Mouse (Mus musculus): ENCODE results near the gene Mboat1. TPM values are rescaled to one million over a fixed set of nuclear protein-coding genes. Genes with fewer than 3 reads are reported as not detected.

Gene Mboat1
- total RNA-seq, 2 experiments from 2014 or later = 0.75 to 0.91 TPM

DNA sequence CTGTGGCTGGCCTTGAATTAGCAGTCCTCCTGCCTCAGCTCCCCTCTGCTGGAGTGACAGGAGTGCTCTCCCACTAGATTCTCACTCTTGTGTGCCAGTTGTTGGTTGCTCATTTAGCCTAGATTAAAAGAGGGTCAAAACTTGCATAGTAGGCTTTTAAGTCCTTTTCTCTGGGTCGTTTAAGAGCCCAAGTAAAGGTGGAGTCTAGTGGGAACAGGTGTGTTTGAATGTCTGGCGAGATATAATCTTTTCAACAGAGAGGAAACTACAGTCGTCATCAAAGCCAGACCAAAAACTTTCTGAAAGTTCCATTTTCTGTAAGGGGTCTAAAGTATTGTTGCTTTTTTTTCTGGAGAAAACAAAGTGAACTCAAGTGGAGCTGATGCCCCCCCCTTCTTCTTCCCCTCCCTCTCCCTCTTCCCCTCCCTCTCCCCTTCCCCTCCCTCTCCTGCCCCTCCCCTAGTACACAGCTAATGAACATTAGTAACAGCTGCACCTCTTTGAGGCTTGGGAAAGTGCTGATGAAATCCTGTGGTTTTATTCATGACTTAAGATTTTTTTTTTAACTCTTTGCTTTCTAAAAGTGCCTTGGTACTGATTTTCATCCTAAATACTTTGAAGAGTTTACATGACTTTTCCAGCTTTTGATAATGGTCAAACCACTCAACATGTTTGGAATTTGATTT is 55.9 kb downstream of the Mboat1 start:
- H3K27ac ChIP-seq = no peak overlapping the region
- intact Hi-C loops (cut with DNase I) = no loop called here

GRCm38 (mm10) chr13:30193363-30193762 is 57.1 kb downstream of the Mboat1 start:
- DNase-seq (ENCODE audit: extremely low spot score in 1 of 2, low spot score in 2 of 2) = no peak
- no peak; the same call in 1 of the 2 replicates for TF ChIP-seq CTCF (IDR thresholded peaks at IDR 0.05)
- H3K27ac ChIP-seq = no peak overlapping the region
- intact Hi-C loops (cut with DNase I) = no loop called here
- no peak overlapping the region for H3K4me3 ChIP-seq

More for the DNA sequence above, 55.9 kb downstream of the Mboat1 start:
- TF ChIP-seq CTCF (IDR thresholded peaks at IDR 0.05) = no peak
- DNase-seq (ENCODE audit: extremely low spot score in 1 of 2, low spot score in 2 of 2) = no peak
- H3K4me3 ChIP-seq = no peak overlapping the region

- intact Hi-C loops (cut with DNase I) = no loop called here
Measured at GRCm38 (mm10) chr13:30194834-30195233, 58.5 kb downstream of the Mboat1 start.

DNA sequence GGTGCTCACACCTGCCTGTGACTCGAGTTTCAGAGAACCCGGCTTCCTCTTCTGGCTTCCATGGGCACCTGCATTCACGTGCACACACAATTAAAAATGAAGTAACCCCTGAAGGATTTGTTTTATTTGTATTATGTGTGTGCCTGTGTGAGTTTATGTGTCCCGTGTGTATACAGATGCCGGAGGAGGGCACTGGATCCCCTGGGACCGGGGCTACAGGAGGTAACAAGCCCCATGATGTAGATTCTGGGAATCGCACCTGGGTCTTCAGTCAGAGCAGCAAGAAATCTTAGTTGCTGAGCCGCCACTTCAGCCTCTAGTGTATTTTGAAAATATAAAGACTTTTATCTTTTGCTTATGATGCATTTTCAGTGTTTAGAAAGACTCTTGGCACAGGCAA is 60.4 kb downstream of the Mboat1 start:
- intact Hi-C loops (cut with DNase I) = no loop called here
- DNase-seq (ENCODE audit: extremely low spot score in 1 of 2, low spot score in 2 of 2) = no peak
- no peak overlapping the region for H3K27ac ChIP-seq
- no peak overlapping the region for H3K4me3 ChIP-seq
- no peak for TF ChIP-seq CTCF (IDR thresholded peaks at IDR 0.05)

More at GRCm38 (mm10) chr13:30194834-30195233, 58.5 kb downstream of the Mboat1 start:
- no peak for TF ChIP-seq CTCF (IDR thresholded peaks at IDR 0.05)
- H3K27ac ChIP-seq = no peak overlapping the region
- DNase-seq (ENCODE audit: extremely low spot score in 1 of 2, low spot score in 2 of 2) = no peak
- H3K4me3 ChIP-seq = no peak overlapping the region

DNA sequence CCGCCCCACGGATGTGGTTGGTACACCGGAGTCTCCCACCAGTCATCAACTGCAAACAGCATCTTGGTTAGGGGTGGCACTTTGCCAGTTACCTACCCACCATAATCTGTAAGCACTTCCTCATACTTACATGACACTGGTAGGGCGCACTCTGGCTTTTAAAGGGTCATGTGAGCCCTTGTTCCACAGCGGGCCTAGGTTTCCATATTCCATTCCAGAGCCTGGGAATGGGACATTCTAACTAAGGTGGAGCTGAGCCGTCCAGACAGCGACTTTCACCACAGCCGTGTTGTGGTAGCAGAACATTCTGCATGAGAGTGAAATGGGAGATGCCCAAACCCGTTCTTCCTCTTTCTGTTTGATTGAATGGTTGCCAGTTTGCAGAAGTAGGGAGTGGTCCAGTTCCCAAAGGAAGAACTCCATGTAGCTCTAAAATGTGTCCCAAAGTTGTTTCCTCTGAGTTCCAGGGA is 61.8 kb downstream of the Mboat1 start:
- DNase-seq (ENCODE audit: extremely low spot score in 1 of 2, low spot score in 2 of 2) = no peak
- TF ChIP-seq CTCF (IDR thresholded peaks at IDR 0.05) = no peak
- intact Hi-C loops (cut with DNase I) = no loop called here
- no peak overlapping the region for H3K4me3 ChIP-seq
- H3K27ac ChIP-seq = no peak overlapping the region

- no peak for DNase-seq (ENCODE audit: extremely low spot score in 1 of 2, low spot score in 2 of 2)
- intact Hi-C loops (cut with DNase I) = no loop called here
- TF ChIP-seq CTCF (IDR thresholded peaks at IDR 0.05) = no peak
- H3K4me3 ChIP-seq = no peak overlapping the region
- no peak overlapping the region for H3K27ac ChIP-seq
Measured at GRCm38 (mm10) chr13:30199821-30200220, 63.5 kb downstream of the Mboat1 start.

GRCm38 (mm10) chr13:30200737-30201136 is 64.4 kb downstream of the Mboat1 start:
- DNase-seq (ENCODE audit: extremely low spot score in 1 of 2, low spot score in 2 of 2) = no peak
- intact Hi-C loops (cut with DNase I) = no loop called here
- Histone ChIP-seq H3K4me3 (no peak overlapping the region), H3K27ac (no peak overlapping the region)
- TF ChIP-seq CTCF (IDR thresholded peaks at IDR 0.05) = no peak

GRCm38 (mm10) chr13:30203018-30203417 is 66.7 kb downstream of the Mboat1 start:
- no peak for TF ChIP-seq CTCF (IDR thresholded peaks at IDR 0.05)
- intact Hi-C loops (cut with DNase I) = no loop called here
- DNase-seq (ENCODE audit: extremely low spot score in 1 of 2, low spot score in 2 of 2) = no peak
- H3K27ac ChIP-seq = no peak overlapping the region
- no peak overlapping the region for H3K4me3 ChIP-seq

GRCm38 (mm10) chr13:30208176-30208575 is 71.9 kb downstream of the Mboat1 start:
- intact Hi-C loops (cut with DNase I) = no loop called here
- no peak overlapping the region for H3K4me3 ChIP-seq
- DNase-seq (ENCODE audit: extremely low spot score in 1 of 2, low spot score in 2 of 2) = no peak
- no peak for TF ChIP-seq CTCF (IDR thresholded peaks at IDR 0.05)
- no peak overlapping the region for H3K27ac ChIP-seq

- H3K27ac ChIP-seq = no peak overlapping the region
- TF ChIP-seq CTCF (IDR thresholded peaks at IDR 0.05) = no peak
- no peak overlapping the region for H3K4me3 ChIP-seq
- intact Hi-C loops (cut with DNase I) = no loop called here
- DNase-seq (ENCODE audit: extremely low spot score in 1 of 2, low spot score in 2 of 2) = no peak
Measured at GRCm38 (mm10) chr13:30213276-30213675, 77.0 kb downstream of the Mboat1 start.

DNA sequence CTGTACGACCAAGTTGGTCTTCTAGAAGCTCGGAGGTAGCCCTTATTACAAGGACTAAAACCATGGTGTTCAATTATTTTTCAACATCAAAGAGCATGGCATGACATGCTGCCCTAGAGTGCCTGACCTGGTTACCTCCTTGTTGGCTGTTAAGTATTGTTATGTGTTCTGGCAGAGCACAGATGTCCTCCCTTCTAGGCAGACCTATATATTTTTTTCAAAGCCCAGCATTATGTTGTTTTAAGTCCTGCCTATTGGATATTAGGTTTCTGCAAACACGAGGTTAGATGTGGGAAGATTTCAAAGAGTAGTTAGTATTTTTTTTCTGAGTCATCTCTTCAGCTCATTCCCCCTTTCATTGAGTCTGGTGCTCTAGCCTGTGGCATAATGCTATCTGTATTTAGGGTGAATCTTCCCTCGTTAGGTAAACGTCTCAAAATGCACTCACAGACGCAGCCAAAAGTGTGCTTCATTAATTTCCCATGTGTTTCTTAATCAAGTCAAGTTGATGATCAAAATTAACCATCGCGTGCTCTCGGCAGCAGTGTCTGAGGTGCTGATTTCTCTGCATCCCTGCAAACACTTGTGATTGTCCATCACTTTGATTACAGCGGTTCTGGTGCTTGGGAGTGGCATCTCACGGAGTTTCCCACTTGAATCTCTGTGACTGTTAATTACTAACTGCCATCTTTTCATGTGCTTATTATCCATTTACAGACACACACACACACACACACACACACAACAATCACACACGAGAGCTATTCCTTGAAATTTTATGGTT is 81.5 kb downstream of the Mboat1 start:
- H3K4me3 ChIP-seq = no peak overlapping the region
- intact Hi-C loops (cut with DNase I) = no loop called here
- no peak overlapping the region for H3K27ac ChIP-seq
- no peak for TF ChIP-seq CTCF (IDR thresholded peaks at IDR 0.05)
- DNase-seq (ENCODE audit: extremely low spot score in 1 of 2, low spot score in 2 of 2) = no peak

GRCm38 (mm10) chr13:30219597-30219996 is 83.3 kb downstream of the Mboat1 start:
- TF ChIP-seq CTCF (IDR thresholded peaks at IDR 0.05) = no peak
- DNase-seq (ENCODE audit: extremely low spot score in 1 of 2, low spot score in 2 of 2) = no peak
- Histone ChIP-seq H3K27ac (no peak overlapping the region), H3K4me3 (no peak overlapping the region)
- intact Hi-C loops (cut with DNase I) = no loop called here
